Mouse (Mus musculus) CH12.LX (cell line): ENCODE results near the gene Psip1. TPM values are rescaled to one million over a fixed set of nuclear protein-coding genes. Genes with fewer than 3 reads are reported as not detected.

ENCODE experiments used
- DNase-seq: peaks from one replicate; pipeline ENCODE4 v3.0.0-alpha.2; 2013; ENCODE audit errors: extremely low read depth
- H3K27ac ChIP-seq: 2 replicates; pipeline ENCODE4 v1.5.1; 2012; ENCODE audit warnings: low read depth, mild to moderate bottlenecking, control low read depth, moderate library complexity; ENCODE audit not compliant: insufficient read depth
- H3K27me3 ChIP-seq: replicated peaks from 2 replicates; pipeline ENCODE3; 2012; ENCODE audit warnings: inconsistent platforms
- H3K36me3 ChIP-seq, 2 experiments: replicated peaks in 1 of 2; 2 replicates each; pipeline versions ENCODE3 to v1.6.1; 2012; ENCODE audit warnings: inconsistent platforms in 1 of 2, low read length in 1 of 2, mild to moderate bottlenecking in 1 of 2, mixed read lengths in 1 of 2, moderate library complexity in 1 of 2; ENCODE audit not compliant: control insufficient read depth in 1 of 2, insufficient read depth in 1 of 2
- H3K4me1 ChIP-seq, 2 experiments: 2 replicates each; pipeline ENCODE4 v1.6.1; 2012; ENCODE audit warnings: inconsistent platforms in 1 of 2, moderate library complexity in 1 of 2; ENCODE audit not compliant: insufficient read depth in 2 of 2, control insufficient read depth in 1 of 2
- H3K4me2 ChIP-seq: 2 replicates; pipeline ENCODE4 v1.6.1; 2012; ENCODE audit warnings: low read depth, mild to moderate bottlenecking, control low read depth; ENCODE audit not compliant: poor library complexity, insufficient read depth, severe bottlenecking
- H3K4me3 ChIP-seq, 3 experiments: fragments of 150-350 bp in 1 of 3; sonication (generic) in 1 of 3; replicated peaks in 1 of 3; 2 replicates each; pipeline versions ENCODE3 to v1.5.1; 2011 to 2012; ENCODE audit warnings: low read depth in 2 of 3, low read length in 2 of 3, mild to moderate bottlenecking in 2 of 3, moderate library complexity in 2 of 3, control low read depth in 1 of 3, improper control_type of control experiment in 1 of 3, inconsistent platforms in 1 of 3, mixed read lengths in 1 of 3; ENCODE audit not compliant: poor library complexity in 1 of 3
- H3K79me2 ChIP-seq: replicated peaks from 2 replicates; pipeline ENCODE4 v1.6.1; 2012; ENCODE audit warnings: mild to moderate bottlenecking, moderate library complexity; ENCODE audit not compliant: control insufficient read depth, poor library complexity, insufficient read depth, severe bottlenecking; ENCODE audit errors: extremely low read depth
- H3K9ac ChIP-seq: 2 replicates; pipeline ENCODE4 v1.6.1; 2012; ENCODE audit warnings: low read depth, mild to moderate bottlenecking, control low read depth, moderate library complexity; ENCODE audit not compliant: insufficient read depth
- H3K9me3 ChIP-seq: replicated peaks from 2 replicates; pipeline ENCODE3; 2012; ENCODE audit warnings: low read length, inconsistent platforms, mixed read lengths
- CHD2 ChIP-seq: IDR thresholded peaks from 2 replicates; pipeline ENCODE4 v1.6.1; 2011; ENCODE audit warnings: low read length, improper control_type of control experiment
- CTCF ChIP-seq, 2 experiments: IDR thresholded peaks in 1 of 2; conservative IDR thresholded peaks in 1 of 2; 2 replicates each; pipeline ENCODE4 v1.5.1; 2011 to 2012; ENCODE audit warnings: low read depth in 2 of 2, low read length in 2 of 2, improper control_type of control experiment in 1 of 2, inconsistent platforms in 1 of 2, mild to moderate bottlenecking in 1 of 2, moderate library complexity in 1 of 2
- E2F4 ChIP-seq: IDR thresholded peaks from 2 replicates; pipeline ENCODE4 v1.6.1; 2011; ENCODE audit warnings: low read depth, low read length, improper control_type of control experiment; ENCODE audit not compliant: insufficient replicate concordance
- ELF1 ChIP-seq: IDR thresholded peaks from 2 replicates; pipeline ENCODE4 v1.6.1; 2014; ENCODE audit warnings: low read depth, mild to moderate bottlenecking, inconsistent platforms, low read length, improper control_type of control experiment
- EP300 ChIP-seq: IDR thresholded peaks from 2 replicates; pipeline ENCODE4 v1.6.1; 2011; ENCODE audit warnings: low read length, improper control_type of control experiment
- ETS1 ChIP-seq: conservative IDR thresholded peaks from 2 replicates; pipeline ENCODE4 v1.6.1; 2012; ENCODE audit warnings: low read depth, mild to moderate bottlenecking, inconsistent platforms, low read length, improper control_type of control experiment, moderate library complexity
- HCFC1 ChIP-seq: IDR thresholded peaks from 2 replicates; pipeline ENCODE4 v1.6.1; 2012; ENCODE audit warnings: low read depth, mild to moderate bottlenecking, inconsistent platforms, low read length, improper control_type of control experiment
- JUND ChIP-seq: conservative IDR thresholded peaks from 2 replicates; pipeline ENCODE4 v1.6.1; 2011; ENCODE audit warnings: low read depth, low read length, improper control_type of control experiment
- MAX ChIP-seq: IDR thresholded peaks from 2 replicates; pipeline ENCODE4 v1.6.1; 2011; ENCODE audit warnings: low read length, improper control_type of control experiment
- MXI1 ChIP-seq: IDR thresholded peaks from 2 replicates; pipeline ENCODE4 v1.6.1; 2011; ENCODE audit warnings: mild to moderate bottlenecking, low read depth, low read length, improper control_type of control experiment
- MYC ChIP-seq: IDR thresholded peaks from 2 replicates; pipeline ENCODE4 v1.6.1; 2011; ENCODE audit warnings: low read depth, mild to moderate bottlenecking, improper control_type of control experiment, low read length
- PAX5 ChIP-seq: IDR thresholded peaks from 2 replicates; pipeline ENCODE4 v1.6.1; 2012; ENCODE audit warnings: low read length, inconsistent platforms, mixed read lengths
- POLR2AphosphoS2 ChIP-seq: IDR thresholded peaks from 2 replicates; pipeline ENCODE4 v1.6.1; 2011; ENCODE audit warnings: low read depth, low read length, improper control_type of control experiment
- RAD21 ChIP-seq: IDR thresholded peaks from 2 replicates; pipeline ENCODE4 v1.6.1; 2011; ENCODE audit warnings: low read depth, mild to moderate bottlenecking, low read length, improper control_type of control experiment, moderate library complexity
- SIN3A ChIP-seq: IDR thresholded peaks from 2 replicates; pipeline ENCODE4 v1.6.1; 2012; ENCODE audit warnings: low read length, improper control_type of control experiment, inconsistent platforms
- TBP ChIP-seq: conservative IDR thresholded peaks from 2 replicates; pipeline ENCODE4 v1.6.1; 2011; ENCODE audit warnings: low read depth, low read length, improper control_type of control experiment
- UBTF ChIP-seq: IDR thresholded peaks from 2 replicates; pipeline ENCODE4 v1.6.1; 2012; ENCODE audit warnings: low read depth, mild to moderate bottlenecking, inconsistent platforms, low read length, improper control_type of control experiment, moderate library complexity
- USF1 ChIP-seq: IDR thresholded peaks from 2 replicates; pipeline ENCODE4 v1.6.1; 2014; ENCODE audit warnings: low read depth, mild to moderate bottlenecking, inconsistent platforms, low read length, improper control_type of control experiment
- ZC3H11A ChIP-seq: IDR thresholded peaks from 2 replicates; pipeline ENCODE4 v1.6.1; 2012; ENCODE audit warnings: low read depth, mild to moderate bottlenecking, inconsistent platforms, low read length, improper control_type of control experiment
- dilution Hi-C: fragments of 300-500 bp; cut with MboI; formaldehyde crosslinking; loops from 2 replicates; pipeline ENCODE4 v1.14.3; 2020; ENCODE audit warnings: low sequenced_read_pairs; ENCODE audit not compliant: extremely low pct_unique_long_range_greater_than_20kb, extremely low pct_ligation_motif_present
- in situ Hi-C: fragments of 300-500 bp; cut with MboI; formaldehyde crosslinking; loops from 3 replicates; pipeline ENCODE4 v1.14.3; 2019; ENCODE audit warnings: low sequenced_read_pairs, low pct_ligation_motif_present, low pct_unique_long_range_greater_than_20kb, mixed read lengths
- polyA plus RNA-seq: library from polyadenylated mRNA; unstranded; fragments of >175 nt; gene quantifications from 2 replicates; pipeline ENCODE4 v1.2.1, GENCODE M21; 2012; ENCODE audit warnings: low read depth; ENCODE audit not compliant: insufficient read length
- total RNA-seq, 2 experiments: library from RNA; depleted of rRNA; stranded (reverse); fragments of 300-350 nt in 1 of 2; fragments of >200 nt in 1 of 2; gene quantifications; 2 replicates each; pipeline ENCODE4 v1.2.3; 2012 to 2014

The Psip1 gene
- total and polyA plus RNA-seq, 3 experiments = 61.7 to 157 (median 107) TPM

GRCm38 (mm10) chr4:83425119-83425518 lies 61.1 kb downstream of the Psip1 start:
- H3K9me3 ChIP-seq = no peaks in the 10 kb centered on the region
- dilution Hi-C loops = no loop called here

DNA sequence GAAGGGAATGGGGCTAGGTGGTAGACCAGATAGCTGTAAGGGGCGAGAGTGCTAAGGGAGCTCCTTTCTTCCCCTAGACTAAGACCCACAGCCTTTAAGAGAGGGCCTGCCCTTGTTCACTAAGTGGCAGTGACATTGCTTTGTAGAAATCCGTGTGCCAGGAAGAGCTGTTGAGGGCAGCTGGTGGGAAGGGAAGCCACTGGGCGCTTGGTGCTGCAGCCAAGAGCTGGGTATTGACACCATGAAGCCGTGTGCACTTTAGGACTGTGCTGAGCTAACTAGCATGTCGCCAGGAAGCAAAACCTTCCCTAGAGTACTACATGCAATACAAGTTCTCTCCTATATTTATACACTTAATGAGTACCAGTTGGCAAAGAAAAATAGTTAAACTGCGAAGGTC lies 62.6 kb downstream of the Psip1 start:
- Histone ChIP-seq H3K9me3 (no peaks in the 10 kb centered on the region), H3K27me3 (no peaks in the 10 kb centered on the region), H3K9ac (no peak overlapping the region), H3K4me1 (peaks cover 0 to 23% of the 10 kb centered on the region in 2 experiments; a peak in 2 of 4 replicates), H3K36me3 (peaks cover 37 to 61% of the 10 kb centered on the region in 2 experiments), H3K4me3 (no peak overlapping the region), H3K4me2 (no peak overlapping the region), H3K79me2 (peaks cover 14% of the 10 kb centered on the region), H3K27ac (no peak overlapping the region)
- no peak for DNase-seq
- in situ Hi-C loops (no loop called here), dilution Hi-C loops (no loop called here)
- no peak for TF ChIP-seq POLR2AphosphoS2
- no peak for TF ChIP-seq CTCF (conservative IDR thresholded peaks at IDR 0.05 in 1 of 2, IDR thresholded peaks at IDR 0.05 in 1 of 2; ENCODE audit: low read depth in 2 of 2, low read length in 2 of 2)
- no peak for TF ChIP-seq UBTF
- no peak for TF ChIP-seq TBP
- no peak for TF ChIP-seq MXI1
- no peak for TF ChIP-seq ELF1
- no peak for TF ChIP-seq EP300
- TF ChIP-seq MAX = no peak
- no peak for TF ChIP-seq PAX5
- TF ChIP-seq SIN3A = no peak
- no peak for TF ChIP-seq MYC
- TF ChIP-seq JUND = no peak
- no peak for TF ChIP-seq RAD21
- no peak for TF ChIP-seq USF1
- TF ChIP-seq HCFC1 = no peak
- TF ChIP-seq, all 38 proteins: peak for 0

More at GRCm38 (mm10) chr4:83425119-83425518, 61.1 kb downstream of the Psip1 start:
- no peak overlapping the region for H3K4me2 ChIP-seq
- no peak for DNase-seq
- no peak overlapping the region for H3K27ac ChIP-seq
- no peak overlapping the region for H3K9ac ChIP-seq
- H3K36me3 ChIP-seq = peaks cover 40 to 70% of the 10 kb centered on the region in 2 experiments
- H3K4me3 ChIP-seq = no peak overlapping the region
- H3K4me1 ChIP-seq = peaks cover 0 to 13% of the 10 kb centered on the region in 2 experiments; a peak in 1 of 4 replicates
- TF ChIP-seq E2F4 = no peak
- no peak for TF ChIP-seq CHD2
- no peak for TF ChIP-seq ZC3H11A
- TF ChIP-seq ETS1 = no peak
- H3K27me3 ChIP-seq = no peaks in the 10 kb centered on the region
- in situ Hi-C loops = no loop called here
- H3K79me2 ChIP-seq = peaks cover 3% of the 10 kb centered on the region
